Mouse (Mus musculus) kidney, postnatal 25 days (tissue): ENCODE data around the gene ccdc198.
A peak's percentile ranks its signal among the peaks of the same experiment; 100 is the strongest.

ENCODE experiments used
- DNase-seq, 2 experiments: peaks; one replicate each; pipeline ENCODE4 v3.0.0; 2021; ENCODE audit warnings: mixed read lengths in 2 of 2

ccdc198 gene

DNA sequence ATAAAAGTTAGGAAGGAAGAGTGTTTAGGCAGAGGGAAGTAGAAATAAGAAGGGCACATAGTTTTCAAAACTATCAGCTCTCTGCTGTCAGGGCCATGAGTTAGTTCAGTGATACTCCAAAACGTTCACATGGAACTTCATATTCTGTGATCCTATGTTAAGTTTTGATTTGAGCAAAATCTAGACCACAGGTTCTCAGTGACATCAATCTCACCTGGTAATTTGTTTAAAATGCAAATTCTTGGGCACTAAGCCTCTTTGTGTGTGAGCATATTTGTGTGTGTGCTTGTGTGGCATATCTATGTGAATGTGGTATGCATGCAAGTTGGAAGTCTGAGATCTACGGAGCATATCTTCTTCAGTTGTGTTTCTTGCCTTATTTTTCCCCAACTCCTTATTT lies 59.0 kb downstream of the ccdc198 start:
- no peak for DNase-seq

DNA sequence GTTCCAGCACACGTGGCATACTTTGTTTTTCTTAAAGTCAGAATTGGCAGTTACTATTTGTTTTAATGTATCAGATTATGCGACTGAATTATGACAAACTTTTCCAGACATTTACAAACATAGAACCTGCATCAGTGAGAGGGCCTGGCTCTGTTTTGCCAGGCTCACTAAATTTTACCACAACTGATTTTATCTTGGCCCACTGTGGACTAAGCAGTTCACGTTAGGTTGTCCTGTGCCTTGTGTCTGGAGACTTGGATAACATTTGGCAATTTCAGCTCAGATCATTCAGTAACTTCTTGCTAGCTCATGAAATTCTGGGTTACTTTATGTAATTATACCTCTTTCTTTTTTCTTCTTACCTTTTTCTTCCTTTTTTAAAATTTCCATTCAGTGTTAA lies 65.5 kb downstream of the ccdc198 start:
- no peak for DNase-seq

DNA sequence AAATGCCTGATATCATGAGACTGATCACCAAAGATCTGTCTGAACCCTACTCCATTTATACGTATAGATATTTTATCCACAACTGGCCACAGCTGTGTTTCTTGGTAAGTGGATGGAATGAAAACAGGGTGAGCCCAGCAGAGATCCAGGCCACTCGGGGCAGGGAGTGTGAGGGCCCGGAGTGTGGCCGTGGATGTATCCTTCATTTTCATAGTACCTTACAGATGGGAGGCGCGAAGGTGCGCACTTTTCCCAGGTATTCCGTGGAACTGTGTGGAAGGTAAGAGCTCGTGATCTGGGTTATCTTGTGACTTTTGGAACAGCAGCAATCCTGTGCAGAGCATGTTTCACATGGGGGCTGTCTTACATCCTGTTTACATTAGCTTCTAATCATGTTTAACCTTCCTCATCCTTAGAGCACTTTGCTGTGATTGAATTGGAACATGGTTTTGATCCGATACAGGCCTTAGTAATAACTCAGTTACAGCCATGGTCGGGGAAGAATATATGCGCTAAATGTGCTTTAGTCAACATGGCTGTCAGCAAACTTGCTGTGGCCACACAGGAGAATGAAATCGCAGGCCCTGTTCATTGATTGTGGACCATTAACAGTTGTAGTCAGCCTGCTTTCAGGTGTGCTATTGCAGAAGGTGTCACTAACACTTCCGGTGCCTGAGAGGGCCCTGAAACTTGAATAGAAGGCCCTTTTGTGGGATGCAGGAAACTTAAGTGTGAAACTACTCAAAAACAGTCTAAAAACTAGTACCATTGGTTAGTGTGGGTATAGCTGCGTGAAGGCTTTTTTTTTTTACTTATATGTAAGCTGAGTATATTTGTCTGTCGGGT lies 71.8 kb downstream of the ccdc198 start:
- peak in 1 of 2 experiments; percentile 33 for DNase-seq

DNA sequence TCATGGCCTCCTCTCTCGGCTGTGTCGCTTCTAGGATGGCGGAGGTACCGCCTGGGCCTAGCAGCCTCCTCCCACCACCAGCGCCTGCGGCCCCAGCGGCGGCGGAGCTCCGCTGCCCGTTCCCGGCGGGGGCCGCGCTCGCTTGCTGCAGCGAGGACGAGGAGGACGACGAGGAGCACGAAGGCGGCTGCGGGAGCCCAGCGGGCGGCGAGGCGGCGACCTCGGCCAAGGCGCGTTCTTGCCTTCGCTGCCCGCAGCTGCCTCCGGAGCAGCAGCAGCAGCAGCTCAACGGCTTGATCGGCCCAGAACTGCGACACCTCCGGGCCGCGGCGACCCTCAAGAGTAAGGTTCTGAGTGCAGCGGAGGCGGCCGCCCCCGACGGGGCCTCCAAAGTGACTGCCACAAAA lies 72.7 kb downstream of the ccdc198 start:
- DNase-seq = peak in 1 of 2 experiments; percentile 38

DNA sequence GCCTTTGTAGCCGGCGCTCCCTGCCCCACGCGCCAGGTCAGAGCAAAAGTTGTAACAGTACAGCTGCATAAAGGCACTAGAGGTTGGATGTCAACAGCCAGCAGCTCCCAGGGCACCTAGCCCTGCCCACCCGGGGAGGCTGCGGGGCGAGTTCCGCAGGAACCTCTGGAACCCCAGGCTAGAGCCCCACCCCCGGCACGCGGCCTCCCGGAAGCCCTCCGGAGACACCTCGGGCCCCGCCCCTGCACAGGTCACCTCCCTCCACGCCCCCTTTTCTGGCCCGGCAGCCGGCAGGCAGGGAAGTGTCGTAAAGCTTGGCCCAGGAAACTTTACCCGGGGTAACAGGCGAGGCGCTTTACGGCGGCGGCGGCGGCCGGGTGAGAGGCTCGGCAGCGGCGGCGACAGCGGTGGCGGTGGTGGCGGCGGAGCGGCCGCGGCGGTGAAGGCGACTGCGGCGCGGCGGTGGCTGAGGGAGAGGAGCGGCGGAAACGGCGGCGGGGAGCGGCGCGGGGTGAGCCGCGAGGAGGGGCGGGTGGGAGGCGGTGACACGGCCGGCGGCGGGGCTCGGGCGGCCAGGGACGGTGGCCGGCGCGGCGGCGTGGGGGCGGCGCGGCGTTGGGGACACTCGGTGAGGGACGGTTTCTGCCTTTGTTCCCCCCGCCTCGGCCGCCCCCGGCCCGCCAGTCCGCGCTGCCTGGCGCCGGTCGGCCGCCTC lies 73.2 kb downstream of the ccdc198 start, which contains the start of gene Naa30:
Gene Naa30, plus strand, starts transcription at position 360 of the 715 bp plus-strand sequence.
- peak; percentile 98 to 99 for DNase-seq

DNA sequence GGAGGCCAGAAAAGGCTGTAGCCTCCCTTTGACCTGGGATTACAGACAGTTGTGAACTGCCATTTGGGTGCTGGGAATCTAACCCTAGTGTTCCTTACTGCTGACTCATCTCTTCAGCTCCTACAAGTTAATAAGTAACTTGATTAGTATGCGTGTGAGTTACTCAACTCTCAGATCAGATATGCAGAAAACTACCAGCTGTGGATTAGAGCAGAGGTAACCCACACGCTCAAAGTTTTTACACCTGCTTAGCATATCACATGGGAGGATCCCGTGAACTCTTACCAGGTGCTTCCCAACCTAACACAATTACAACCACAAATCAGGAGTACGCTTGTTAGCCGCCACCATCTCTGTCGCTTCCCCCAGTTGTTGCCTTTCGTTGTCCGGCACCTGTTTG lies 74.0 kb downstream of the ccdc198 start:
- DNase-seq = peak in 1 of 2 experiments; percentile 33
